Mouse (Mus musculus): ENCODE results near the gene Sec23ip. TPM values are rescaled to one million over a fixed set of nuclear protein-coding genes. Genes with fewer than 3 reads are reported as not detected.

Gene Sec23ip
- 27.9 TPM for polyA plus RNA-seq (2017; shearing (Covaris generic))

GRCm38 (mm10) chr7:128744684-128745485 lies at the start of gene Sec23ip:
Gene Sec23ip, plus strand, starts transcription at chr7:128744943.

GRCm38 (mm10) chr7:128740334-128740733 lies 4.4 kb upstream of the Sec23ip start, which contains the start of gene Mcmbp:
Gene Mcmbp, minus strand, starts transcription at chr7:128740495.

Other genes with a start within 250 kb of the Sec23ip start
- 28.4 TPM for gene Bag3, start 221.3 kb upstream of the Sec23ip start, polyA plus RNA-seq (2017; shearing (Covaris generic))
- gene Inpp5f, start 133.6 kb upstream of the Sec23ip start, polyA plus RNA-seq (2017; shearing (Covaris generic)) = 12.2 TPM
- 120 TPM for gene Mcmbp, start 4.4 kb upstream of the Sec23ip start, polyA plus RNA-seq (2017; shearing (Covaris generic))

Measured in effector memory CD4-positive, alpha-beta T cell, adult 7 months (primary cell).